Mouse (Mus musculus) spleen, adult 10 weeks (tissue): ENCODE data around the gene Fcor. TPM values are rescaled to one million over a fixed set of nuclear protein-coding genes. Genes with fewer than 3 reads are reported as not detected.

Experiments used
- polyA plus RNA-seq: library from polyadenylated mRNA; stranded (reverse); fragments of 350-450 nt; fragmentation: Illumina TruSeq; extraction: RNeasy Lipid Tissue Mini Kit (QIAGEN cat#74804); gene quantifications from one replicate; pipeline ENCODE4 v1.2.3, GENCODE M21; 2015; ENCODE audit warnings: low replicate concordance; ENCODE audit not compliant: insufficient read depth

Fcor gene
- 4.0 TPM for polyA plus RNA-seq

GRCm38 (mm10) chr8:3671980-3672491 is at the start of gene Fcor:
Fcor (minus strand) TSS chr8:3672362.

GRCm38 (mm10) chr8:3720551-3720950 is 48.4 kb upstream of the Fcor start, which contains the start of gene Clec4g:
Clec4g (minus strand) TSS chr8:3720651.

GRCm38 (mm10) chr8:3694121-3694520 is 22.0 kb upstream of the Fcor start, which contains the start of gene Fcer2a:
Fcer2a (minus strand) TSS chr8:3694175.

GRCm38 (mm10) chr8:3676131-3676992 is 4.2 kb upstream of the Fcor start, which contains the start of gene Trappc5:
Trappc5 (plus strand) TSS chr8:3676299.

GRCm38 (mm10) chr8:3665507-3665906 is 6.7 kb downstream of the Fcor start, which contains the start of gene Mcemp1:
Mcemp1 (plus strand) TSS chr8:3665754.

GRCm38 (mm10) chr8:3655526-3655925 is 16.6 kb downstream of the Fcor start, which contains the start of gene Retn:
Retn (plus strand) TSS chr8:3655770.

GRCm38 (mm10) chr8:3630647-3631477 is 41.3 kb downstream of the Fcor start, which contains the start of gene Stxbp2:
Stxbp2 (plus strand) TSS chr8:3630955.

GRCm38 (mm10) chr8:3625445-3625844 is 46.7 kb downstream of the Fcor start, which contains the start of gene Pcp2:
Pcp2 (minus strand) TSS chr8:3625545.

GRCm38 (mm10) chr8:3621199-3621970 is 50.8 kb downstream of the Fcor start, which contains the start of the genes Xab2 and Pet100:
Xab2 (minus strand) TSS chr8:3621316.
Pet100 (plus strand) TSS chr8:3621548.

Other genes with a start within 250 kb of the Fcor start
- 2.1 TPM for gene Pex11g, start 204.7 kb downstream of the Fcor start, polyA plus RNA-seq
- not detected for gene Tex45, start 201.5 kb downstream of the Fcor start, polyA plus RNA-seq
- gene Zfp358, start 179.2 kb downstream of the Fcor start, polyA plus RNA-seq = 7.4 TPM
- 78.9 TPM for gene Mcoln1, start 171.9 kb downstream of the Fcor start, polyA plus RNA-seq
- gene Pnpla6, start 157.0 kb downstream of the Fcor start, polyA plus RNA-seq = 33.6 TPM
- not detected for gene C330021F23Rik, start 104.4 kb downstream of the Fcor start, polyA plus RNA-seq
- 1.0 TPM for gene Camsap3, start 85.1 kb downstream of the Fcor start, polyA plus RNA-seq
- 22.1 TPM for gene Xab2, start 51.0 kb downstream of the Fcor start, polyA plus RNA-seq
- gene Pet100, start 50.8 kb downstream of the Fcor start, polyA plus RNA-seq = 89.0 TPM
- gene Pcp2, start 46.8 kb downstream of the Fcor start, polyA plus RNA-seq = not detected
- 124 TPM for gene Stxbp2, start 41.4 kb downstream of the Fcor start, polyA plus RNA-seq
- gene Retn, start 16.6 kb downstream of the Fcor start, polyA plus RNA-seq = 1.4 TPM
- 28.2 TPM for gene Mcemp1, start 6.6 kb downstream of the Fcor start, polyA plus RNA-seq
- 29.4 TPM for gene Trappc5, start 3.9 kb upstream of the Fcor start, polyA plus RNA-seq
- gene Fcer2a, start 21.8 kb upstream of the Fcor start, polyA plus RNA-seq = 361 TPM
- 12.7 TPM for gene Clec4g, start 48.3 kb upstream of the Fcor start, polyA plus RNA-seq
- gene Cd209a, start 76.6 kb upstream of the Fcor start, polyA plus RNA-seq = 47.2 TPM
- 2.4 TPM for gene Cd209e, start 181.9 kb upstream of the Fcor start, polyA plus RNA-seq
- gene Cd209d, start 206.2 kb upstream of the Fcor start, polyA plus RNA-seq = 16.4 TPM